Mouse (Mus musculus) kidney, postnatal 4 days (tissue): ENCODE results near the gene Srxn1.
"Not testable (repeated sequence)": the region's sequence is repeated elsewhere in the genome, so short reads cannot be mapped to it uniquely, and the experiment has no call there.

ENCODE experiments used
- DNase-seq, 2 experiments: peaks; one replicate each; pipeline ENCODE4 v3.0.0; 2021; ENCODE audit warnings: mixed read lengths in 2 of 2

The Srxn1 gene

DNA sequence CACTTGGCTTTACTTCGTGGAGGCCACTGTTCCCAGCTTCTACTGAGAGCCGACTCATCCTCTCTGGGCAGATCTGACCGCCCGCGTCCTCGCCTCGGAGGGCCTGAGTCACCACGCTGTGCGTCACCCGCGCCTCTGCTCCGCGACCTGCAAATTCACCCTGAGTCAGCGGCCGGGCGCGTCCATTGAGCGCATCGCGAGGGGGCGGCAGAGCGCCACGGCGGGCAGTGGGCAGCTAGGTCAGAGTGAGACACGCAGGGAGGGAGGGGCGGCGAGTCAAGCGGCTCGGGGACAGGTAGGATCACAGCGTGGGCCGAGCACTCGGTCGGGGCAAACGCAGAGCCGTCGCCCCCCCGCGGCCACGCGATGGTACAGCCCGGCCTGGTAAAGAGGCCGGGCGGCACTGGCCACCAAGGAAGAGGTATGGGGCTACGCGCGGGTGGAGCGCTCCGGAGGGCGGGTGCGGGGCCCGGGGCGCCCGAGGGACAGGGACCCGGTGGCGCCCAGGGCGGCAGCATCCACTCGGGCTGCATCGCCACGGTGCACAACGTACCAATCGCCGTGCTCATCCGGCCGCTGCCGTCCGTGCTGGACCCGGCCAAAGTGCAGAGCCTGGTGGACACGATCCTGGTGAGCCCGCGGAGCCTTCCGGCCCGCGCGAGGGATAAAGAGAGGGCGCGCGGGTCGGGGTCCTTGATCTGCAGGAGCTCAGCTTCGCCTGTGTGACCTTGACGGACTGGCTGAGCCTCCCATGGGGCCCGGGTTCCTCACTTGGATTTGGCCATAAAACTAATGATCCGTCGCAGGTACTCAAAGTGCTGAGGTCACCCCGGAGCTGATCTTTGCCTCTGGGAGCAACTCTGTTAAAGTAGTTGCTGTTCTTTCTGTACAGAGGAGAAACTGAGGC lies at the start of gene Srxn1:
Gene Srxn1, plus strand, starts transcription at position 199 of the 907 bp plus-strand sequence.
- peak; percentile 85 to 92 for DNase-seq

DNA sequence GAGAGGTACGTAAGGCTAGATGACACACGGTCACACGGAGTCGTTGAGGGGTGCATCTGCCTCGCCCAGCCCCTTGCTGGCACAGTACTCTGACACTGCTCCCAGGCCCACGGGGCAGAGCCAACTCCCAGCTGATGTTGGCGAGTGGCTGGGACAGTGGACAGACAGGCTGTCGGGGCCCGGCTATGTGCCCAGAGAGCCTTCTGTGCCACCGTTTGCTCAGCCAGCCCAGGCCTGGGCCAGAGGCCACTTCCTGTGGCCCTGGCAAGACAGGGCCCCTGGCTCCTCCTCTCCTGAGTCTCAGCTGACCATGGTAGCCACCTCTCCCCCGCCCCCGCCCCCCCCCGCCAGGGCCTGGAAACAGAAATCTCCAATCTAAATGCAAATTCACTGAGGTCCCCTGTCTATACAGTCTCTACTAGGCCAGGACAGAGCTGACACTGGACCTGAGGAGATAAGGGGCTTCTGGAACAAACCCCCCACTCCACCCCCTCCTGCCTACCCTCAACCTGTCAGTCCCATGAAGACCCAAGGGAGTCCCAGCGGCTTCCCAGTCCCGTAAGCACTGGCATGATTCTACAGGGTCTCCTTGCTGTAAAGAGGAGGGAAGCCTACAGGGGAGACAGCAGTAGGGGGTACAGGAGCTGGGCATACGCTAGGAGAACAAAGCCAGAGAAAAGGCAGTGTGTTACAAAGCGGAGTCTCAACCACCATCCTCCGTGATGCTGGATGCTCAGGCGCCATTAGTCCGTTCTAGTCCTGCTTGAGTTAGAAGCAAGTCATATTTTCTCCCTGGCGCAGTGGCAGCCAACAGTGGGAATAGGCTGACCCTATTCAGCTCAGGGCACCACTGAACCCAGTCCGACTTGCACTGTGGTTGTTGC lies 48.7 kb upstream of the Srxn1 start:
- DNase-seq, result no peak

- DNase-seq, result no peak
Observed at GRCm38 (mm10) chr2:152057252-152057563, 48.1 kb upstream of the Srxn1 start.

GRCm38 (mm10) chr2:152062817-152063216 lies 42.5 kb upstream of the Srxn1 start:
- DNase-seq, result not testable (repeated sequence)

GRCm38 (mm10) chr2:152068660-152069433 lies 36.5 kb upstream of the Srxn1 start:
- DNase-seq, result no peak

DNA sequence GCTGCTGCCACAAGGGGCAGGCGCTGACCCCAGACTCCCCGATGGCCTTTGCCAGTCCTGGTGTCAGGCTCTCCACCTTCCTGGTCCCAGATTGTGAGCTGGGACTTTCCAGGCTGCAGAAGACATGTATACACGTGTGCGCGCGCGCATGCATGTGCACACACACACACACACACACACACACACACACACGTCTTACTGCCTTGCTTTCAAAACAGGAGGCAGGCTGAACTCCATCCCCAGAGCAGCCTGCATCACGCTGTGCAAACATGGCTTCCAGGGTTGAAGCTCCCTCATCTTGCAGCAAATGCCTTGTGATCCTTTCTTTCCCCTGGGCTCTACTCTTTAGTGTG lies 35.9 kb upstream of the Srxn1 start:
- DNase-seq, result no peak

GRCm38 (mm10) chr2:152069941-152070340 lies 35.4 kb upstream of the Srxn1 start:
- no peak for DNase-seq

DNA sequence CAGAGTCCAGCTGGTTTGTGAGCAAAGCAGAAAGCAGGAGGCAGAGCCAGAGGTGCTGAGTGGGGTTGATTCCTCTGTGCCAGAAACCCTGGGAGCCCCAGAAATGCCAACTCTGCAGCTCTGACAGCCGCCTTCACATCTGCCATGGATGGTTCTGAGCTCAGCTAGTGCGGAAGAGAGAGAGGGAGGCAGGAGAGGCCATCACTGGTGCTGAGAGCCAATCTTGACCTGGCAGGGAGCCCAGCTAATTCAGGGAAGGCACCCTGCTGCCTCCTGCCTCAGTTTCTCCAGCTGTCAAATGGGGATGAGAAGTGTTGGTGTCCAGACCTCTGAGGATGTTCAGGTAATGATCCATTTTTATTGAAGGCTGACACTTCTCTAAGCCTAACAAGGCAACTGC lies 30.8 kb upstream of the Srxn1 start:
- no peak for DNase-seq

- no peak for DNase-seq
Observed at GRCm38 (mm10) chr2:152075294-152075889, 29.9 kb upstream of the Srxn1 start.

GRCm38 (mm10) chr2:152077337-152077736 lies 28.0 kb upstream of the Srxn1 start:
- DNase-seq, result no peak

- DNase-seq, result peak; percentile 19 to 40
Observed at GRCm38 (mm10) chr2:152080685-152081541, 24.4 kb upstream of the Srxn1 start, which contains the start of gene Scrt2. TSS of gene Scrt2 (plus strand) at chr2:152081529.

- DNase-seq, result peak; percentile 94
Observed at GRCm38 (mm10) chr2:152081641-152082448, 23.5 kb upstream of the Srxn1 start.

GRCm38 (mm10) chr2:152082456-152083285 lies 22.6 kb upstream of the Srxn1 start:
- DNase-seq, result no peak

DNA sequence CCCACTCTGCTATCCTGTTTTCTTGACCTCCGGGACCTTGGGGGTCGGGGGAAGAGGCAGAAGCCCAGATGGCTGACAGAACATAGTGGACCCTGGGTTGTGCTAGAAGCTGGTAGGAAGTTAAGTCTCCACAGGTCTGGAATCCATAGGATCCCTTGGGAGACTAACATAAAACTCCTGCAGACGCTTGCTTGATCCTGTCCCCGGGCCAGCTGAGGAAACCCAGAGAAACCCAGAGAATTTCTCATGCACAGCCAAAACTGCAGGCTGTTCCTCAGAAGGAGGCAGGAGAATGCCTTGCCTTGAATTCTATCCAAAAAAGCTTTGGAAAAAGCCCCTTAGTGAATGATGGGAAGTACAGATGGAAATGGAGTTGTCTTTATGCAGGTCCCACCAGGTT lies 21.9 kb upstream of the Srxn1 start:
- no peak for DNase-seq

- DNase-seq, result no peak
Observed at GRCm38 (mm10) chr2:152084298-152084697, 21.0 kb upstream of the Srxn1 start.

DNA sequence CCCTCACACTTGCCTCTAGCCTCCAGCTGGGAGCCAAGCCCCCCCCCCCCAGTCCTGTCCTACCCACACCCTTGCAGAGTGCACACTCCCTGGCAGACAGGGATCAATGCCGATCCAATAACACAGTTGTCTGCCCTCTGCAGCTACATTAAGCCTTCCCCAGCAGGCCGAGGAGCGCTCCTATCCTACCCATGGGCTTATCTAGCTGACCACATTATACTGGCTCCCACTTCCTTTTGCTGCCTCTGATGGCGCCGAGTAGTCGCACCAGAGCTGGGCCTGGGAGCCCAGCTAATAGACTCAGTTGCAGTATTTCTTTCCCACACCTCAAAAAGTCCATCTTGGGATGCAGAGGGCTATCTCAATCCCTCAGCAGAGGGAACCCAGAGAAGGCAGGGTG lies 19.9 kb upstream of the Srxn1 start:
- DNase-seq, result no peak

- no peak for DNase-seq
Observed at GRCm38 (mm10) chr2:152086451-152086850, 18.9 kb upstream of the Srxn1 start.

- no peak for DNase-seq
Observed at GRCm38 (mm10) chr2:152087111-152087510, 18.2 kb upstream of the Srxn1 start.

DNA sequence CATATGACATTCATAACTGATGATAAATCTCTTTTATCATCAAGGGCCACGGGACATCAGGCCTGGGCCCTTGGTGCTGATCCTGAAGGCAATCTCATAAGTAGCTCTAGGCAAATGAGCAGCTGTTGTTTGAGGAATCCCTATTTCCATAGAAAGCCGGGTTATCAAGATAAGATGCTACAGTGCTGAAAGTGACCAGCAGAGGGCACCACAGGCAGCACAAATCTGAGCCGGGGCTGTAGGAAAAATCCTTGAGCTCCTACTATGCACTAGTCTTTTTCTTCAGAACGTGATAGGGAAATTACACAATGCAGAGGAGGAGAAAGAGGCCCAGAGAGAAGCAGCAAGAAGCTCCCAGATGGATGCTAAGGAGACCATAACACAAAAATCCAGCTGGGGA lies 16.2 kb upstream of the Srxn1 start:
- peak; percentile 76 to 78 for DNase-seq

GRCm38 (mm10) chr2:152089581-152089980 lies 15.7 kb upstream of the Srxn1 start:
- no peak for DNase-seq
